Mouse (Mus musculus): ENCODE measurements around the gene Slc25a33.
"Not testable (repeated sequence)": the region's sequence is repeated elsewhere in the genome, so short reads cannot be mapped to it uniquely, and the experiment has no call there.

The Slc25a33 gene

DNA sequence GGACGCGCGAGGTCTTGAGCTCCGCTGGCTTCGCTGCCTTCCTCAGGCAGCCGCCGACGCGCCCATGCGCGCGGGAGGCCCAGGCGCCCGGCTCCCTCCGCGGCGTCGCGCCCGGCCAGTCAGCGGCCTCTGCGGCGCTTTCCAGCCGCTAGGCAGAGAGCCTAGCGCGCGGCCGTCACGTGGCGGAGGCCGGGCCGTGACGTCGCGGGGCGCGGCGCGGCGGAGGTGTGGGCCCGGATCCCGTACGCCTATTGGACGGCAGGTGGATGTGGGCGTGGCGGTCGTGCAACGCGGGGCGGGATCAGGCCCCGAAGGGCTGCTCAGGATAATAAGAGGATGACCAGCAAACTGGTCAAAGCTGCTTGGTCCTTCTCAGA, at the start of gene Slc25a33:
Gene Slc25a33, minus strand, starts transcription at position 184 of the 377 bp plus-strand sequence.
- DNase-seq, result peak; percentile 98

DNA sequence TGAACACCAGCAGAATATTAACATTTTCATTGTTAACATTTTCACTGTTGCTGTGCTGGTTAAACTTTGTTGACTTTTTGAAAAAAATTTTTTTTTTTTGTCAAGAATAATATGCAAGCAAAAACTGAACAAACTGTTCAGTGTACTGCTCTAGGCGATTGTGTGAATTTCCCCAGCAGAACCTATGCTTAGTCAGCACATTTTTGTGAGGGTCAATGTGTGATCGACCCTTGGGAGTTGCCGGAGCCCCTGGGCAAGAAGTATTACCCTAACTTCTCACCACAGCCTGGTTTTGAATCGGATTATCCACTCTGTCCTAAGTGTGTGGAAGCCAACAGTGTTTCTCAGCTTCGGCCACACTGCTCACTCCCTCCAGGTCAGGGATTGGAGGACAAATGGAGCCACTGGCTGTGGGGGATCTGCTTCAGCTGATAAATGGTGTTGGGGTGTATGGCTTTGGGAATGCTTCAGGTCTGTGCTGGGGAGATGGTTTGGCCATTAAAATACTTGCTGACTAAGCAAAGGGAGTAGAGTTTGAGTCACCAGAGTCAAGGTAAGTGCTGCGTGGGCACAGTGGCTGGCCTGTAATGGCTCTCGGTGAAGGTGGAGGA, 48.6 kb upstream of the Slc25a33 start:
- DNase-seq, result no peak

DNA sequence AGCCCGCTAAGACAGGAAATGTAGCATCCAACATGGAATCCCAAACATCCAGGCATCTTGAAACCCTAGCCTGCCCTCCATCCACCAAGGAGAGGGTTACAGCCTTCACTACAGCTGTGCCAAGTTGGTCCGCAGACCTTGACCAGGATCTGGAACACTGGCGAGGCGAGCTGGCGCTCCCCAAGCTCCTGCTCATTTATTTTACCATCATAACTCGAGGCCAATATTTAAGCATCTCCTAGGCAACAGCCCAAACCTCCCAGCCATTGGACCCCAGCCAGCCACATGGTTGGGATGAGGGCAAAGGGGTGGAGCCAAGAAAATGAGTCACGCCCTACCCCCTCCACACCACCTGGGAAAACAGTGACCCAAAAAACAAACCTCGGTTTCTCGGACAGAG, 48.0 kb upstream of the Slc25a33 start:
- DNase-seq, result peak; percentile 23

DNA sequence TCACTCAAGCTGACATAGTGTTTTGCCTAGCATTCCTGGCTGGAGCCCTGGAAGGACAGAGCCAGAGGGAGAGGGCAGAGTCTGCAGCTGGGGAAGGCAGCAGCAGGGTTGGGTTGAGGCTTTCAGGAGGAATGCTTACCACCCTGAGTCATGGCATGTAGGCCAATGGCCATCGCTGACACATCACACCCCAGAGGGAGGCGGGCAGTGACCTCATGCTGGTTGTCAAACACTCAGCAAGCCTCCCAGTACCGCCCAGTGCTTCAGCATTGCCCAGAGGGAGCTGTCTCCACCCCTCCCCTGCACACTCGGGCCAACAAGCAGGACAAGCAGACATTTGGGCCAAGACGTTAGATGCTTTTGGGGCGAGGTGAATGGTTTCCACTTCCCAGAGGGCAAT, 46.5 kb upstream of the Slc25a33 start:
- DNase-seq, result no peak

DNA sequence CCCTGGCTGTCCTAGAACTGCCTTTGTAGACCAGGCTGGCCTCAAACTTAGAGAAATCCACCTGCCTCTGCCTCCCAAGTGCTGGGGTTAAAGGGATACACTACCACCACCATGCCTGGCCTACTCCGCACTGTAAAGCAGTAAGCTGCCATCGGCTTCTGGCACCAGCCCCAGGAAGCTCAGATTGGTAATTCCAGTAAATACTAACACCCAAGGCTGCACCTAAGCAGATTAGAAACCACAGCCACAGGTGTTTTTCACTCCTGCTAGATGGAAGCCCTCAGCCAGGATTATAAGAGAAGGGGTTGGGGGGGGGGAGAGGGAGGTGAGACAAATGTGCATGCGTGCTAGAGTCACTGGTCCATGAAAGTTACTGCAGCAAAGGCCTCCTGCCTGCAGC, 45.1 kb upstream of the Slc25a33 start:
- no peak for DNase-seq

DNA sequence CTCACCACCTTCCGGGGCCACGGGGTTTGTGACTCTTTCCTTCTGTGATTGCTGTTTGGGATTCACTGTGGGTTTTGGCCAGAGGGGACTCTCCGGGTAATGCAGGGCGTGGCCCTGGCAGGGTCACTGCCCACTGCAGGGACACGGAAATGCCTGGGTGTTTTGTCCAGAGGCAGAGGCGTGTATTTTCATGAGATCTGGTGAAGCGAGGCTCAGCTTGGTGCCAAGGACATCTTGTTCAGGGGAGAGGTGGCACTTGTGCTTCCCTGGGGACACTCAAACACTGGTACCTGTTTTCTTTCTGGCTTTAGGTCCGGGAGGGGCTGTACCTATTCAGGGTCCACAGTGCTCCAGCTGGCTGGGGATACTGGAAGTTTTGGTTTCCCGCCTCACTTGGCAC, 42.5 kb upstream of the Slc25a33 start:
- DNase-seq, result no peak

DNA sequence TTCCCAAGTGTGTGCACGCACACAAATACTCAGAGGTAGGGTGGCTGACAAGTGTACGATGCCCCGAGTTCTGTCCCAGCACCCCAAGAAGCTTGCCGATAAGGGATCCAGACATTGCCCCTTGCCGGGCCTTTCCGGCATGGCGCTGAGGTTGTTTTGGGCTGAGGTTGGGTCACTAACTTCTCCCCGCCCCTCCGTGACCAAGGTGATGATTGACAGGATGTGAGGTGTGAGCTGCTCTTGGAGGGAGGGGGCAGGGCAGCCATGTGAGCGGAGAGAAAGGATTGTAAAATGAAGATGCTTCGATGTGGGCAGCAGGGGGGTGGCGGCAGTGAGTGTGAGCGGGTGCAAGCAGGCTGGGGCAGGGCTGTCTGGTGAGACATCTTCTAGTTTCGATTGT, 41.5 kb upstream of the Slc25a33 start:
- no peak for DNase-seq

DNA sequence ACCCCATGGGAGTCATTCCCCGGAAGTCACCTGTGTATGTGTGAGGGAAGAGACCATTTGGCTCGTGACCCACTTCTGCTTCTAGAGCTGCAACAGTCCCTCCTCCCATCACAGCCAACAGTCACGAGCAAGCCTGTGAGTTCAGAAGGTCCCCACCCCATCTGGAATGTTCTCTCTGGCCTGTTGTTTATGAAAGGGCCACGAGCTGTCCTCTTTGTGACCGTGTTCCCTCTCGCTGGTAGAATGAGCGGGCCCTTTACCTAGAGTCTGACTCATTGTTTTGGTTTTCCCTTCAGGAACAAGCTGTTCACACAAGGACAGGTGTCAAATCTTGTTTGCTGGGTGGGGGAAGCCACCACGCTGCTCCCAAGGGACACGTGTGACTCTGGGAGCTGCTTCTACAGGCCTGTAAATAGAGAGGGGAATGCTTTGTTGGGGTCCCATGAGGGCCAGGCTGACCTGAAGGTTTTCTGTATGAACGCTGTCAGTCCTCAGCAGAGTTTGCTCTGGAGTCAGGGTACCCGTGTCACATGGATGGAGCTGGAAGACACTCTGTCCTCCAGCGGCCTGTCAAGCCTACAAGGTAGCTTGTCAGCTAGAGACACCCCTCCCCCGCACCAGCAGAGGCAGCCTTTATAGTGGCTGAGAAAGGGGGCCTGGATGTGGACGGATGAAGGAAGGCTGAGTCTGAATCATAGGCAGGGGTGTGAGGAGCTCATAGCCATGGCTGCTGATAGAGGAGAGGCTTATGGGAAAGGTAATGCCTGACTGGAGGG, 39.5 kb upstream of the Slc25a33 start:
- DNase-seq, result no peak

DNA sequence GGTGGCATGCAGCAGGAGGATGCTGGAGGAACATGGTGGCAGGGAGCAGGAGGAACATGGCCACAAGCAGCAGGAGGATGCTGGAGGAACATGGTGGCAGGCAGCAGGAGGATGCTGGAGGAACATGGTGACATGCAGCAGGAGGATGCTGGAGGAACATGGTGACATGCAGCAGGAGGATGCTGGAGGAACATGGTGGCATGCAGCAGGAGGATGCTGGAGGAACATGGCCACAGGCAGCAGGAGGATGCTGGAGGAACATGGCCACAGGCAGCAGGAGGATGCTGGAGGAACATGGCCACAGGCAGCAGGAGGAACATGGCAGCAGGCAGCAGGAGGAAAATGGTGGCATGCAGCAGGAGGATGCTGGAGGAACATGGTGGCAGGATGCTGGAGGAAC, 36.3 kb upstream of the Slc25a33 start:
- not testable (repeated sequence) for DNase-seq

DNA sequence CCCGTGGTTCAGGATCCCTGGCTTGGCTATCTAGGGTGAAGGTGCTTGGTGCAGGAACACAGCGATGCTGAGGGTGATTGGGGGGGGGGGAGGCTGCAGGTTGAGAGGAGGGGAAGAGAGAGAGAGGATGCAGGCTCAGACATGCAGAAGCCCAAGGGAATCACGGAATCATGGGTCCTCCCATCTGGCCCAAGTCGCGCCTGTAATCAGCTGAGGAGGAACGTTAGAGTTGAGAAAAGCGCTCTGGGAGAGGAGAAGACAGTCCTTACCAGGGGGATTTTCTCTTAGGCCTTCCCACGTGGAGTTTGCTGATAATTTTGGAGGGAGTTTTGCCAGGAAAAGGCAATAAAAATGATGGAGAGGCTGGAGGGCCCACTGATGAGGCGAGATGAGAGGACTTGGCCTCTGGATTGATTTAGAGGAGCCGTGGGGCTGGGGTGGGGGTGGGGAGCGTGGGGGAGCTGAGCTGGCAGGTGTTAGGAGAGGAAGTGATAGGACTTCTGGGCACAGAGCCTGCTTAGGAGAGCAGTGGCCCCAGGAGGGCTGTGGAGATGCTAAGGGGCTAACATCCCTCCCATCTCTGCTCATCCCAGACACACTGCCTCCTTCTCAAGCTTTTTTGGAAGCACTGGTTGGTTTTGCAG, 34.6 kb upstream of the Slc25a33 start:
- DNase-seq, result no peak

DNA sequence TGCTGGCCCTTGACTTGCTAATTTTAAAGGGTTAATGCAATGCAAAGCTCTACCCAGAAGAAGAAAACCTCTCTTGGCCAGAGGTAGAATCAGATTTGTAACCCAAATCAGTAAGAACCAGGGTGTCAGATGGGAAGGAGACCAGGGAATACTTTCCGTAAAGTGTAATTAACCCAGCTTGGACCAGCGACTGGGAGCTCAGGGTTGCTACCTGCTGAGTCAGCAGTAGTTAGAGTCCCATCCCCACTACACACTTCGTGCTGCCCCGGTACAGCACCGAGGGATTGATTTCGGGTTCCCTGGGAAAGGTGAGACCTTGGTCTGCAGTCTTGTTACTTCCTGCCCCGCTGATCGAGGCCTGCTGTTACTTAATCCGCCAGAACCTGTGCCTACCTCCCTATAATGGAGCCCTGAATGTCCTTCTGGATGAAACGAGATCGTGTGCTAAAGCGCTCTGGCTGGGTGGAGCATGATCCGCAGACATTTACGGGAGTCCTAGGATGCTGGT, 34.0 kb upstream of the Slc25a33 start:
- no peak for DNase-seq

DNA sequence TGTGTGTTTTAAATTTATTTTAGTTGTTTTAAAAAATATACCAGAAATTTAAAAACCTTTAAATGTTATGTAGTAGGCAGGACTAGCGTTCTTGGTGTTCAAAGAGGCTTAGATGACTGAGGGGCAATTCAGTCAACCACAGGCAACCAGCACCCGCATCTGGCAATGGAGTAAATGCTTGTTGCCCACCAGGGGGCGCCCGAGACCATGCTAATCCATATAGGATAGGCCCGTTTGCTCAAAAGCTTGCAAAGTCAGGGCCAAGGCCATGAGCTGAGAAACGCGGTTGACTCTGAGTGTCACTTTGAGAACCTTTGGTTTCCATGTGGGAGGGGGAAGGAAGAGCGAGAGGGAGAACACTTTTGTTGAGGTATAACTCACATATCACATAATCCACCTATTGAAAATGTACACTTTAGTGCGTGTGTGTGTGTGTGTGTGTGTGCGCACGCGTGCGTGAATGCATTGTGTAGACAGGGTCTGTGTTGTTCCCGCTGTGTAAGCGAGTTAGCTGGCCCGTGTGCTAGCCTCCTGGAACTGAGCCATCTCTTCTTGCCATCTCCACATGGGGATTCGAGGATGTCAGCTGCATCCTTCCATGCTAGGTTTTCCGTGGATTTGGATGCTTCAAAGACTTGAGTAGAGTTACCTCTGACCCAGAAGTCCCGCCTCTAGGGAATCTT, 32.8 kb upstream of the Slc25a33 start:
- DNase-seq, result peak; percentile 90

DNA sequence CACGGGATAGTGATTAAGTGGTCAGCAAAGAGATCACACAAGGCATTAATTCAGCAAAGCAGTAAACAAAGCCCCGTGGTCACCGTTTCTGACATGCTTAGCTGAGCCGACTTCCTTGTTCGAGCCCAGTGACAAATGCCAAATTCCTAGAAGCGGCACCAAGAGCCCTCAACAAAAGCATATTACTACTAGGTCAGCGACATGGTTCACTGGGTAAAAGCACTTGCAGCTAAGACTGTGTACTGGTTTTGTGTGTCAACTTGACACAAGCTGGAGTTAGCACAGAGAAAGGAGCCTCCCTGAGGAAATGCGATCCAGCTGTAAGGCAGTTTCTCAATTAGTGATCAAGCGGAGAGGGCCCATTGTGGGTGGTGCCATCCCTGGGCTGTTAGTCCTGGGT, 28.2 kb upstream of the Slc25a33 start:
- DNase-seq, result no peak

DNA sequence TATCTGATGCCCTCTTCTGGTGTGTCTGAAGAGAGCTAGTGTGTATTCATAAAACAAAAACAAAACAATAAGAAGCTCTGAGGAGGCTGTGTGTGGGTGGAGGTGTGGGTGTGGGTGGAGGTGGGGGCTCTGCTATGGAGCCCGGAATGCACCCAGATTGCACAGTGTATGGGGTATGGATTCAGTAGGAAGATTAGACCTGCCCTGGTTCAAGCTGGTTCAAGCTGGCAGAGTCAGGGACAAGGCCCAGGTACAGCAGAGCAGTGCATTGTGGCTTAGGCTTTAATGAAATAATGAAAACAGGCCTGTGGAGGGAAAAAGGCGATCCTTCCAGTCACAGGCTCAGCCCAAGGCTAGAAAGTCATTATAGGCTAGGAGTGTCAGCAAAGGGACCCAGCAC, 26.5 kb upstream of the Slc25a33 start:
- no peak for DNase-seq

DNA sequence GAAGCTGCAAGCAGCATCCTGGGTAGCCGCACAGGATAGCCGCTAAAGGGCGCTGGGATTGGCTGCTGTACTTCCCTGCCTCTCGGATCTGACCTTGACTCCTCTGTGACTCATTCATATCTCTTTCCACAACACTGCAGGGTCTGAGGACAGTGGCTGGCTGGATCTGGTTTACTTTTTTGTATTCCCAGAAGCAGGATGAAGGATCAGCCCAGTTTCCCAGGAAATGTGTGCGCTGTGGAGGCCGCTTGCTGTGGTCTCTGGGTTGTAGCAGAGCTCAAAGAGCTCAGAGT, 26.0 kb upstream of the Slc25a33 start:
- DNase-seq, result no peak

DNA sequence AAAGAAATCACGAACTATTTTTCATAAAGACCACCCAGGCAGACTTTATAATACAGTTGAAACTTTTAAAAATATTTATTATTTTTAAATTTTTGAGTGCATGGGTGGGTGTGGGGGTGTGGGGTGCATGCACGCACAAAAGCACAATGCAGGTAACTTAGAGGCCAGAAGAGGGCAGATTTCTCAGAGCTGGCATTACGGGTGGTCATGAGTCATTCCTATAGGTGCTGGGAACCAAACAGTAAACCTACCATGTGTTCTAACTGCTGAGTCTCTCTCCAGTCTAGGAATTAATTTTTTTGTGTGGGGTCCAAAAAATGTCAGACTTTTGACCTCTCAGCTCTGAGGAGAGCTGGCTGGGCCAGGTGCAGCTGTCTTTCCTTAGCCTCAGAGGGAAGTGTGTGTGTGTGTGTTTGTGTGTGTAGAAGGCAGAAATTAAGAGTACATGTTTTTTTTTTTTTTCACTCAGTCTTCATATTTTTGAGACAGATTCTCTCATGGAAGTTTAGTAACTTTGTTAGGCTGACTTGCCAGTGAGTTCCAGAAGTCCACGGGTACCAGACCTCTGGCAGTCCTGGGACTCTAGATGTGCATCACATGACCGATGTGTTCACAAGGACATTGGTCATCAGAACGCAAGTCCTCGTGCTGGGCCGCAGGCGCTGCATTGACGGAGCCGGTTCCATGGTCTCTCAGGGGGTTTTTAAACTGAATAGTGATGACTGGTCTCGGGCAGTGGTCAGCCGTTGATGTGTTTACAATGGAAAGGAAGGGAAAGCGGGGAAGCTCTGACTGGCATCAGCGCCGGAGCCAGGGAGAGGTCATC, 25.5 kb upstream of the Slc25a33 start:
- DNase-seq, result no peak

DNA sequence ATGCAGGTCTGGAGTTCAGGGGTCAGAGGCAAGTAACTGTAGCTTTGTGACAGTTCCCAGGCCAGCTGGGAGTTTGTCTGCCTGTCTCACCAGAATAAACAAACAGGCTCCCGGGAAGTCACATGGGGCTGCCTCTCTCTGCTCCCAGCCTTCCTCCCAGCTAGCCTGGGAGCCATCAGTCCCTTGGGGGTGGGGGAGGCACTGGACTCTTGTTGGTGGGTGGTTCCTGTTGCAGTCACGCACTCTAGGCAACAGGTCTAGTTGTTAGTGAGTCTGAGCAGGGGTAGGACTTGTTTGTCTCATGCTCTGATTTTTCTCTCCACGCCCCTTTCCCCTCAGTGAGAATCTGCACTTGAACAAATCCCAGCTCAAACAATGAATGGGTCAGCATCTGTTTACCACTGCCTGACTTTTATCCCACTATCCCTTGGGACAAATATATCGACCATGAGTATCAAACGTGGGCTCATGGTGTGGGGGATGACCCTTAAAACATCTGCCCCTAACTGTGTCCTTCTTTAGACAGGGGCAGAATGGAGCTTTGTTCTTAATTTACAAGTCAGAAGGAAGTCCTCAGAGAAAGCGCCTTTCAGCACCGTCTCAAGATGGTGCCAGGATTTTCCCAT, 24.7 kb upstream of the Slc25a33 start:
- no peak for DNase-seq

DNA sequence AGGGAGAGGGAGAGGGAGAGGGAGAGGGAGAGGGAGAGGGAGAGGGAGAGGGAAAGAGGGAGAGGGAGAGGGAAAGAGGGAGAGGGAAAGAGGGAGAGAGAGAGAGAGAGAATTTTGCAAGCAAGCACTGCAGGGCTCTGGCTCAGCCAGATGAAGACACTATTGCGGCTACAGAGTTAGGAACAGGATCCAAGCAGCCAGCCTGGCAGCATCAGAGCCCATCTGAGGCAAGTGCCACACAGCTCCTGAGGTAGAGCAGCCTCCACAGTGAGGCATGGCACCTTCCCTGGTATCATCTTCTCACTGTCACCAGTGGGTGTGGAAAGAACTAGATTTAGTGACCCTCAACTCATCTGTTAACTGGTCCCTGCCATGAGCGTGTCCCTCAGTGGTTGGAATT, 24.0 kb upstream of the Slc25a33 start:
- no peak for DNase-seq

DNA sequence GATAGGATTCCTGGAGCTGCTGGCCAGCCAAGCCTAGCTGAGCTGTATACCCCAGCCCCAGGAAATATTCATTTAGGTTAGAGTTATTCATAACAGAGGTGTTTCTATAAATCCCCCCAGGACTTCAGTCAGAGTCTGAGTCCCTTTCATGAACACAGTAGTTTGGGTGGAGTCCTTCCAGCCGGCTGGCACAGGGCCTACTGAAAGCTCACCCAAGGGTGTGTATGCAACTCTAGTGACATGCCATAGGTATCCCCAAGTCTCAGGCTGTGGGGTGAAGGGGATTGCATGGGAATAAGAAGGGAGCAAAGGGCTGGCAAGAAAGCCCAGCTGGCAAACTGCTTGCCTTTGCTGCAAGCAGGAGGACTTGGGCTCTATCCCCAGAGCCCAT, 23.1 kb upstream of the Slc25a33 start:
- no peak for DNase-seq

DNA sequence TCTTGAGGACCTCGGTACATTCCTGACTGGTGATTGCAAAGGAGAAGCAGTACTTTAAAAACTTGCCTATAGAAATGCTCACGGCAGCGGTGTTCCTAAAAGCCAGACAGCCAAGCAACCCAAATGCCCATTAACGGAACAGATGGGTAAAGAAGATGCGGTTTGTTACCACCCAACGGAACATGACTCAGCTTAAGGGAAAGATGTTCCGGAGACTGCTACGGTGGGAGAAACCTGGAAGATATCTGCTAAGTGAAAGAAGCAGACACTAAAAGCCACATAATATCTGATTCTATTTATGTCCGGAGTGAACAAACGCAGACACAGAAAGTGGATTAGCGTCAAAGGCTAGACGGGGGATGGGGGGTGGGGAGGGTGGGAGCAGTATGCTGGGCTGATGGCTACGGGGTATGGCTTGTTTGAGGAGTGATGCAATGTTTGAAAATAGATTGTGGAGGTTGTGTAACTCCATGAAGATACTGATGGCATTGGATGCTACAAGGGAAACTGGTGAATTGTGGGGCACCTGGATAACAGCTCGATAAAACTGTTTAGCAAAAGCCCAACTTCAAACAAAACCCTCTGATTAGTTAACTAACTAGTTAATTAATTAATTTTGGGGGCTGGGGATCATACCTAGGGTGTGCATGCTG, 22.6 kb upstream of the Slc25a33 start:
- no peak for DNase-seq

DNA sequence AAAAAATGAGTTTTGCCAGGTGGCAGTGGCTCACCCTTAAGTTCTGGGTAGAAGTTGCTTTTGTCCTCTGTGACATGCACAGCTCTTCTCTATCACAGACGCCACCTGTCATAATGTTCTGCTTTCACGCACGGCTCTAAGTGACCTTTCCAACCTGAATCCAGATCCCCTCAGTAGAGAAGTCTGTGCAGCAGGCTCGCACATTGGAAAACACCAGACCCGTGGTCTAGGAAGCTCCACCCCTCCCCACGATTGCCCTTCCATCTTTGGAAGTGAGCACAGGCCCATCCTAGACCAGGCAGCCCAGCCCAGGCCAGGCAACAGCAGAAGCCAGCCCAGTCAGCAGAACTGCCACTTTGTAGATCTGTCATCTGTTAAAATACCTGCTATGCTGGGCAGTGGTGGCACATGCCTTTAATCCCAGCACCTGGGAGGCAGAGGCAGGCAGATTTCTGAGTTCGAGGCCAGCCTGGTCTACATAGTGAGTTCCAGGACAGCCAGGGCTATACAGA, 20.9 kb upstream of the Slc25a33 start:
- DNase-seq, result no peak

DNA sequence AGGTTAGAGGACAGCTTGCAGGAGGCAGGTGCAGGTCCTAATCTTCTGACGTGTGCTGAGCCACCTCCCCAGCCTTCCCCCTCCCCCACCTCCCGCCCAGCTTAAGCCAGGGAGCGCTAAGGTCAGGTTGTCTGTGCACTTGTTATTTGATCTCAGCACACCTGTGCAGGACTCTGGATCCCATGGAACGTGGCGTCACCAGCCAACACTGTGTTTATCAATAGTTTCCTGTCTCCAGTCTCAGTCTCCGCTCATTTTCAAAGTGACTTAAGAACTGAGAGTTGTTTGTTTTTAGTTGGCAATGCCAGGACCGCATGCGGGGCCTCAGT, 19.9 kb upstream of the Slc25a33 start:
- DNase-seq, result no peak

Data from cerebellum, adult 8-10 months (tissue).